Mouse (Mus musculus): ENCODE results near the gene Map3k5.

DNA sequence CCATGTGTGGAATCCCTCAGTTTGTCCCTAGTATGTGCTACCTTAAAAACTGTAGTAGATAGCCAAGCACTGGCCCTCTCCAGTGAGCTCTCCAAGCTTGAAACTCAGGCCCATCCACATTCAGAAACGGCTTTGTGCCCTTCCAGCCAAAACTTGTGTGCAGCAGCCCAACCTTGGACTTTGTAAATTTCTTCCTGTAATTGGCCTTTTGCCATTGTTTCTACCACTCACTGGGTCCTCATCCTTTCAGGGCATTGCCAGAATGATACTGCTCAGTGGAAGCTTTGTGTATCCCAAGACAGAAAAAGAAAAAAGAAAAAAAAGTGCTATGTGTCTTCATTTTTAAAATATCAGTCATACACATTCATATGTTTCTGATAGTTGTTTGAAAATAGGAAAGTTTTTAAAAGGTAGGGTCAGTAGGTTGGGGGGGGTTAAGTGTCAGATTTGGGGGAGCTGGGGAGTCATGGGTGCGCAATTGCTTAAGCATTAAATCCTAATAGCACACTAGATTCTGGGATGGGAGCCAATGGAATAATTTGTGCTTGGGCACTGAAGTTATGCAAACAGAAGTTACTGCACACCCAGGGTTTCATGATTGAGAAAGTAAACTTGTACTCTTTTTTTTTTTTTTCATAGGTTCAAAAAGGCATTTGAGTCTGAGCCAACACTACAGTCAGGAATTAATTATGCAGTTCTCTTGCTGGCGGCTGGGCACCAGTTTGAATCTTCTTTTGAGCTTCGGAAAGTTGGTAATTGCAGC, 111.6 kb downstream of the Map3k5 start:
- TF ChIP-seq GATA1 (IDR thresholded peaks at IDR 0.05; ENCODE audit: borderline replicate concordance, low read length) (no peak), FLI1 (IDR thresholded peaks at IDR 0.05; ENCODE audit: low read length) (no peak)
